Mouse (Mus musculus): Measurements from ENCODE around the gene Wfdc10. TPM values are rescaled to one million over a fixed set of nuclear protein-coding genes. Genes with fewer than 3 reads are reported as not detected.
"Not testable (repeated sequence)": the region's sequence is repeated elsewhere in the genome, so short reads cannot be mapped to it uniquely, and the experiment has no call there.

Gene Wfdc10
- polyA plus RNA-seq (2012; rRNA removed): not detected in 2 replicates

- H3K27me3 ChIP-seq (ENCODE audit: control insufficient read depth, insufficient read depth, low read length): no peaks in the 10 kb centered on the region
- H3K4me1 ChIP-seq (ENCODE audit: control insufficient read depth, insufficient read depth, low read length): no peaks in the 10 kb centered on the region
- H3K4me3 ChIP-seq (replicated peaks; ENCODE audit: insufficient read depth, low read depth, low read length): no peak within 1 kb of the TSS
- H3K27ac ChIP-seq (ENCODE audit: insufficient read depth, low read length): no peak within 1 kb of the TSS
- WGBS: 13% methylated on average over 11 of the region's 11 CpGs
- TF ChIP-seq POLR2A (IDR thresholded peaks at IDR 0.05; ENCODE audit: borderline replicate concordance, insufficient read depth, low read length): no peak
- TF ChIP-seq CTCF (IDR thresholded peaks at IDR 0.05; ENCODE audit: borderline replicate concordance, insufficient read depth, low read depth, low read length): peak; percentile 59
- DNase-seq: peak in 1 of 2 experiments; percentile 13
Observed at GRCm38 (mm10) chr2:164655858-164656257, at the start of gene Wfdc10. Wfdc10 (plus strand) TSS chr2:164656046.

GRCm38 (mm10) chr2:164608781-164609180, 47.1 kb upstream of the Wfdc10 start:
- Histone ChIP-seq H3K4me3 (replicated peaks; ENCODE audit: insufficient read depth, low read depth, low read length) (no peak overlapping the region), H3K27ac (ENCODE audit: insufficient read depth, low read length) (no peak overlapping the region), H3K27me3 (ENCODE audit: control insufficient read depth, insufficient read depth, low read length) (no peaks in the 10 kb centered on the region), H3K4me1 (ENCODE audit: control insufficient read depth, insufficient read depth, low read length) (no peaks in the 10 kb centered on the region)
- no peak for TF ChIP-seq CTCF (IDR thresholded peaks at IDR 0.05; ENCODE audit: borderline replicate concordance, insufficient read depth, low read depth, low read length)
- TF ChIP-seq POLR2A (IDR thresholded peaks at IDR 0.05; ENCODE audit: borderline replicate concordance, insufficient read depth, low read length): no peak
- WGBS: 41% methylated on average over 6 of the region's 6 CpGs
- DNase-seq: no peak

- DNase-seq; H3K27ac ChIP-seq (ENCODE audit: insufficient read depth, low read length); H3K27me3 ChIP-seq (ENCODE audit: control insufficient read depth, insufficient read depth, low read length); H3K4me3 ChIP-seq (replicated peaks; ENCODE audit: insufficient read depth, low read depth, low read length); H3K4me1 ChIP-seq (ENCODE audit: control insufficient read depth, insufficient read depth, low read length): not testable (repeated sequence)
- 24% methylated on average over 8 of the region's 8 CpGs for WGBS
Observed at GRCm38 (mm10) chr2:164613471-164613870, 42.4 kb upstream of the Wfdc10 start, which contains the start of the genes Wfdc6b and Wfdc8. Wfdc6b (plus strand) TSS chr2:164613522. Wfdc8 (minus strand) TSS chr2:164613626.

- DNase-seq: no peak
- TF ChIP-seq CTCF (IDR thresholded peaks at IDR 0.05; ENCODE audit: borderline replicate concordance, insufficient read depth, low read depth, low read length) (no peak), POLR2A (IDR thresholded peaks at IDR 0.05; ENCODE audit: borderline replicate concordance, insufficient read depth, low read length) (no peak)
- H3K4me3 ChIP-seq (replicated peaks; ENCODE audit: insufficient read depth, low read depth, low read length): no peak overlapping the region
- 90% methylated on average over 3 of the region's 3 CpGs for WGBS
- no peaks in the 10 kb centered on the region for H3K27me3 ChIP-seq (ENCODE audit: control insufficient read depth, insufficient read depth, low read length)
- H3K27ac ChIP-seq (ENCODE audit: insufficient read depth, low read length): no peak overlapping the region
- H3K4me1 ChIP-seq (ENCODE audit: control insufficient read depth, insufficient read depth, low read length): no peaks in the 10 kb centered on the region
Observed at GRCm38 (mm10) chr2:164615386-164615785, 40.5 kb upstream of the Wfdc10 start.

GRCm38 (mm10) chr2:164619050-164619449, 36.8 kb upstream of the Wfdc10 start:
- Histone ChIP-seq H3K4me1 (ENCODE audit: control insufficient read depth, insufficient read depth, low read length) (no peaks in the 10 kb centered on the region), H3K4me3 (replicated peaks; ENCODE audit: insufficient read depth, low read depth, low read length) (no peak overlapping the region), H3K27ac (ENCODE audit: insufficient read depth, low read length) (no peak overlapping the region), H3K27me3 (ENCODE audit: control insufficient read depth, insufficient read depth, low read length) (no peaks in the 10 kb centered on the region)
- 84% methylated on average over 5 of the region's 5 CpGs for WGBS
- no peak for TF ChIP-seq POLR2A (IDR thresholded peaks at IDR 0.05; ENCODE audit: borderline replicate concordance, insufficient read depth, low read length)
- no peak for TF ChIP-seq CTCF (IDR thresholded peaks at IDR 0.05; ENCODE audit: borderline replicate concordance, insufficient read depth, low read depth, low read length)
- no peak for DNase-seq

- no peaks in the 10 kb centered on the region for H3K4me1 ChIP-seq (ENCODE audit: control insufficient read depth, insufficient read depth, low read length)
- no peak for TF ChIP-seq POLR2A (IDR thresholded peaks at IDR 0.05; ENCODE audit: borderline replicate concordance, insufficient read depth, low read length)
- no peak for TF ChIP-seq CTCF (IDR thresholded peaks at IDR 0.05; ENCODE audit: borderline replicate concordance, insufficient read depth, low read depth, low read length)
- no peak overlapping the region for H3K4me3 ChIP-seq (replicated peaks; ENCODE audit: insufficient read depth, low read depth, low read length)
- H3K27ac ChIP-seq (ENCODE audit: insufficient read depth, low read length): no peak overlapping the region
- no peak for DNase-seq
- WGBS: 87% methylated on average over 4 of the region's 4 CpGs
- H3K27me3 ChIP-seq (ENCODE audit: control insufficient read depth, insufficient read depth, low read length): no peaks in the 10 kb centered on the region
Observed at GRCm38 (mm10) chr2:164621775-164622174, 34.1 kb upstream of the Wfdc10 start.

GRCm38 (mm10) chr2:164635266-164635665, 20.6 kb upstream of the Wfdc10 start:
- no peaks in the 10 kb centered on the region for H3K27me3 ChIP-seq (ENCODE audit: control insufficient read depth, insufficient read depth, low read length)
- 77% methylated on average over 9 of the region's 9 CpGs for WGBS
- H3K4me1 ChIP-seq (ENCODE audit: control insufficient read depth, insufficient read depth, low read length): no peaks in the 10 kb centered on the region
- no peak overlapping the region for H3K4me3 ChIP-seq (replicated peaks; ENCODE audit: insufficient read depth, low read depth, low read length)
- no peak overlapping the region for H3K27ac ChIP-seq (ENCODE audit: insufficient read depth, low read length)
- TF ChIP-seq POLR2A (IDR thresholded peaks at IDR 0.05; ENCODE audit: borderline replicate concordance, insufficient read depth, low read length) (no peak), CTCF (IDR thresholded peaks at IDR 0.05; ENCODE audit: borderline replicate concordance, insufficient read depth, low read depth, low read length) (no peak)
- DNase-seq: no peak

GRCm38 (mm10) chr2:164638696-164639095, 17.1 kb upstream of the Wfdc10 start, which contains the start of gene Wfdc16:
Wfdc16 (minus strand) TSS chr2:164638796.
- DNase-seq: no peak
- Histone ChIP-seq H3K27ac (ENCODE audit: insufficient read depth, low read length) (no peak within 1 kb of the TSS), H3K27me3 (ENCODE audit: control insufficient read depth, insufficient read depth, low read length) (no peaks in the 10 kb centered on the region), H3K4me1 (ENCODE audit: control insufficient read depth, insufficient read depth, low read length) (no peaks in the 10 kb centered on the region), H3K4me3 (replicated peaks; ENCODE audit: insufficient read depth, low read depth, low read length) (no peak within 1 kb of the TSS)
- 89% methylated on average over 3 of the region's 3 CpGs for WGBS
- no peak for TF ChIP-seq CTCF (IDR thresholded peaks at IDR 0.05; ENCODE audit: borderline replicate concordance, insufficient read depth, low read depth, low read length)
- TF ChIP-seq POLR2A (IDR thresholded peaks at IDR 0.05; ENCODE audit: borderline replicate concordance, insufficient read depth, low read length): no peak

All from cerebellum, adult 2 months (tissue).